Mouse (Mus musculus): ENCODE data around the gene Faap20. TPM values are rescaled to one million over a fixed set of nuclear protein-coding genes. Genes with fewer than 3 reads are reported as not detected.

Faap20 gene
- total and polyA plus RNA-seq, 3 experiments, result 31.0 to 45.0 (median 36.4) TPM

DNA sequence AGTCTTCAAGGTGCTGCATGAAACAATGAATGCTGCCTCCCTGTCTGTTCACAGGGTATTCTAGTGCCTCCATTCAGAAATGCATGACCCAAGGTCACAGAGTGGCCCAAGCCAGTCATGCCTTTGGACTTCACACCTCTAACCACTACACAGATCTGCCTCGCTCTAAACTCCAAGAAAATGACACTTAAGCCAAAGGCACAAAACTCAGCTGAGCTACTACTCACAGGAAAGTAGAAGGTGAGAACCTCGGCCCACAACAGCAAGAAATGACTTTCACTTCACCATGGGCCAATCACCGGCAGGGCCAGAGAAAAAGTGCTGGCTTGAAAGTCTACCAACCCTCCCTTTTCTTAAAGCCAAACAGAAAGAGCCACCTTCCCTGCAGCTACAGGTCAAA, 41.8 kb upstream of the Faap20 start:
- no peak overlapping the region for H3K9ac ChIP-seq (ENCODE audit: insufficient read depth, low read depth)
- no peak overlapping the region for H3K4me3 ChIP-seq (replicated peaks in 1 of 3; ENCODE audit: low read depth in 2 of 3, low read length in 2 of 3, poor library complexity in 1 of 3)
- H3K27ac ChIP-seq (ENCODE audit: insufficient read depth, low read depth), result no peak overlapping the region
- in situ Hi-C loops (cut with MboI; ENCODE audit: low pct_ligation_motif_present, low pct_unique_long_range_greater_than_20kb, low sequenced_read_pairs), result no loop called here
- no peaks in the 10 kb centered on the region for H3K9me3 ChIP-seq (replicated peaks; ENCODE audit: low read length)
- dilution Hi-C loops (cut with MboI; ENCODE audit: extremely low pct_ligation_motif_present, extremely low pct_unique_long_range_greater_than_20kb, low sequenced_read_pairs), result no loop called here
- TF ChIP-seq BHLHE40 (IDR thresholded peaks at IDR 0.05; ENCODE audit: low read depth, low read length) (no peak), USF1 (IDR thresholded peaks at IDR 0.05; ENCODE audit: low read depth, low read length) (no peak), E2F4 (IDR thresholded peaks at IDR 0.05; ENCODE audit: insufficient replicate concordance, low read depth, low read length) (no peak), SMC3 (IDR thresholded peaks at IDR 0.05; ENCODE audit: low read depth, low read length) (no peak), HCFC1 (IDR thresholded peaks at IDR 0.05; ENCODE audit: low read depth, low read length) (no peak), ZC3H11A (IDR thresholded peaks at IDR 0.05; ENCODE audit: low read depth, low read length) (no peak), ETS1 (conservative IDR thresholded peaks at IDR 0.05; ENCODE audit: low read depth, low read length) (no peak), MAFK (IDR thresholded peaks at IDR 0.05; ENCODE audit: insufficient replicate concordance, low read length) (no peak), TBP (conservative IDR thresholded peaks at IDR 0.05; ENCODE audit: low read depth, low read length) (no peak), ELF1 (IDR thresholded peaks at IDR 0.05; ENCODE audit: low read depth, low read length) (no peak), MAZ (IDR thresholded peaks at IDR 0.05; ENCODE audit: low read depth, low read length) (no peak), CHD2 (IDR thresholded peaks at IDR 0.05; ENCODE audit: low read length) (no peak), MEF2A (IDR thresholded peaks at IDR 0.05; ENCODE audit: borderline replicate concordance, low read depth, low read length) (no peak), ZMIZ1 (IDR thresholded peaks at IDR 0.05; ENCODE audit: low read depth, low read length) (no peak), TCF12 (IDR thresholded peaks at IDR 0.05; ENCODE audit: low read depth, low read length) (no peak)
- peaks cover 34 to 87% of the 10 kb centered on the region in 2 experiments for H3K4me1 ChIP-seq (ENCODE audit: control insufficient read depth in 1 of 2, insufficient read depth in 2 of 2)
- H3K36me3 ChIP-seq (replicated peaks in 1 of 2; ENCODE audit: control insufficient read depth in 1 of 2, insufficient read depth in 1 of 2, low read length in 1 of 2), result peaks cover 17 to 78% of the 10 kb centered on the region in 2 experiments
- H3K27me3 ChIP-seq (replicated peaks), result no peaks in the 10 kb centered on the region
- DNase-seq (ENCODE audit: extremely low read depth), result no peak
- H3K4me2 ChIP-seq (ENCODE audit: insufficient read depth, low read depth, poor library complexity, severe bottlenecking), result 0 out of 2 replicates have a peak overlapping the region, but pooled peaks have one; percentile 16
- H3K79me2 ChIP-seq (replicated peaks; ENCODE audit: control insufficient read depth, extremely low read depth, insufficient read depth, poor library complexity, severe bottlenecking), result peaks cover 94% of the 10 kb centered on the region

- Histone ChIP-seq H3K27ac (ENCODE audit: insufficient read depth, low read depth) (no peak overlapping the region), H3K9me3 (replicated peaks; ENCODE audit: low read length) (no peaks in the 10 kb centered on the region), H3K27me3 (replicated peaks) (no peaks in the 10 kb centered on the region), H3K4me1 (ENCODE audit: control insufficient read depth in 1 of 2, insufficient read depth in 2 of 2) (peaks cover 32 to 85% of the 10 kb centered on the region in 2 experiments), H3K79me2 (replicated peaks; ENCODE audit: control insufficient read depth, extremely low read depth, insufficient read depth, poor library complexity, severe bottlenecking) (peaks cover 93% of the 10 kb centered on the region), H3K4me2 (ENCODE audit: insufficient read depth, low read depth, poor library complexity, severe bottlenecking) (no peak overlapping the region; the same call in 1 of the 2 replicates), H3K9ac (ENCODE audit: insufficient read depth, low read depth) (no peak overlapping the region), H3K36me3 (replicated peaks in 1 of 2; ENCODE audit: control insufficient read depth in 1 of 2, insufficient read depth in 1 of 2, low read length in 1 of 2) (peaks cover 17 to 79% of the 10 kb centered on the region in 2 experiments), H3K4me3 (replicated peaks in 1 of 3; ENCODE audit: low read depth in 2 of 3, low read length in 2 of 3, poor library complexity in 1 of 3) (no peak overlapping the region)
- no peak for TF ChIP-seq JUN (IDR thresholded peaks at IDR 0.05; ENCODE audit: insufficient read depth, low read depth, low read length)
- TF ChIP-seq MAZ (IDR thresholded peaks at IDR 0.05; ENCODE audit: low read depth, low read length), result no peak
- no peak for TF ChIP-seq ZNF384 (IDR thresholded peaks at IDR 0.05; ENCODE audit: low read depth, low read length)
- TF ChIP-seq NELFE (IDR thresholded peaks at IDR 0.05; ENCODE audit: low read depth, low read length), result no peak
- TF ChIP-seq ETS1 (conservative IDR thresholded peaks at IDR 0.05; ENCODE audit: low read depth, low read length), result no peak
- no peak for TF ChIP-seq USF1 (IDR thresholded peaks at IDR 0.05; ENCODE audit: low read depth, low read length)
- TF ChIP-seq EP300 (IDR thresholded peaks at IDR 0.05; ENCODE audit: low read length), result no peak
- TF ChIP-seq JUND (conservative IDR thresholded peaks at IDR 0.05; ENCODE audit: low read depth, low read length), result no peak
- TF ChIP-seq PAX5 (IDR thresholded peaks at IDR 0.05; ENCODE audit: low read length), result no peak
- TF ChIP-seq SIN3A (IDR thresholded peaks at IDR 0.05; ENCODE audit: low read length), result no peak
- TF ChIP-seq E2F4 (IDR thresholded peaks at IDR 0.05; ENCODE audit: insufficient replicate concordance, low read depth, low read length), result no peak
- TF ChIP-seq HCFC1 (IDR thresholded peaks at IDR 0.05; ENCODE audit: low read depth, low read length), result no peak
- no peak for TF ChIP-seq RCOR1 (conservative IDR thresholded peaks at IDR 0.05; ENCODE audit: low read depth, low read length)
- TF ChIP-seq CTCF (conservative IDR thresholded peaks at IDR 0.05 in 1 of 2, IDR thresholded peaks at IDR 0.05 in 1 of 2; ENCODE audit: low read depth in 2 of 2, low read length in 2 of 2), result no peak
- no peak for TF ChIP-seq TBP (conservative IDR thresholded peaks at IDR 0.05; ENCODE audit: low read depth, low read length)
- no peak for TF ChIP-seq USF2 (conservative IDR thresholded peaks at IDR 0.05; ENCODE audit: low read depth, low read length)
- TF ChIP-seq MXI1 (IDR thresholded peaks at IDR 0.05; ENCODE audit: low read depth, low read length), result no peak
- no peak for TF ChIP-seq ELF1 (IDR thresholded peaks at IDR 0.05; ENCODE audit: low read depth, low read length)
- TF ChIP-seq ZKSCAN1 (IDR thresholded peaks at IDR 0.05; ENCODE audit: borderline replicate concordance, low read depth, low read length), result no peak
- in situ Hi-C loops (cut with MboI; ENCODE audit: low pct_ligation_motif_present, low pct_unique_long_range_greater_than_20kb, low sequenced_read_pairs), result no loop called here
- dilution Hi-C loops (cut with MboI; ENCODE audit: extremely low pct_ligation_motif_present, extremely low pct_unique_long_range_greater_than_20kb, low sequenced_read_pairs), result no loop called here
- no peak for DNase-seq (ENCODE audit: extremely low read depth)
Observed at GRCm38 (mm10) chr4:155208613-155209012, 41.0 kb upstream of the Faap20 start.
